Mouse (Mus musculus) right cerebral cortex, postnatal 36 days (tissue): ENCODE data around the gene Elovl1.

ENCODE experiments used
- DNase-seq, 2 experiments: peaks; one replicate each; pipeline ENCODE4 v3.0.0; 2022; ENCODE audit warnings: low spot score in 2 of 2, mixed read lengths in 1 of 2

Gene Elovl1

DNA sequence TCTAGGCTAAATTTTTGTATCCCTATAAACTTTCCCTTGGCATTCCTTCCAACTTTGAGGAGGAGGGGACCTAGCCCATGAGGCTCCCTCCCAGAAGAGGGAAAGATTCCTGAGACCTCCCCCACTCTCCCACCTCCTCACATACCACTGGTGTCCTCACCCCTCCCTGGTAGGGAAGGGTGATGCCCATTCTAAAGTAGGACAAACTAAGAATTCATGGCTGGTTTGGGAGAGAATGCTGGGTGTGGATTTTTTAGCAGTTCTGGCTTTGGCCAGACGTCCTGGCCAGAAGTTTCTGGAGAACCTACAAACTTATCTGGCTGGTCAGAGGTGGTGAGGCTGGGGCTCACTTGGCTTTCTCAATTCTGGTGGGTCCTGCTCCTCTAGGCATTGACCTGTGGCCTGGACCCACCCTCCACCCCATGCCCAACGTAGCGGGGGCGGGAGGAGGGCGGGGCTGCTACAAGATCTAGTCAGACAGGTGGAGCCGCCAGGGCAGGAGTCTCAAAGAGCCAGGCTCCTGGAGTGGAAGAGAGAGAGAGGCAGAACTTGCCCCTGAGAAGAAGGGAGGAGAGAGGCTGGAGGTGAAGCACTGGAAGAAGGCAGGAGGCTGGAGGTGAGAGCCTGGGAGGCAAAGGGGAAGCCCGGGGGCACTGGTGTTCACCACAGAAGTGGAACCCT is 1.5 kb downstream of the Elovl1 start:
- DNase-seq: no peak

DNA sequence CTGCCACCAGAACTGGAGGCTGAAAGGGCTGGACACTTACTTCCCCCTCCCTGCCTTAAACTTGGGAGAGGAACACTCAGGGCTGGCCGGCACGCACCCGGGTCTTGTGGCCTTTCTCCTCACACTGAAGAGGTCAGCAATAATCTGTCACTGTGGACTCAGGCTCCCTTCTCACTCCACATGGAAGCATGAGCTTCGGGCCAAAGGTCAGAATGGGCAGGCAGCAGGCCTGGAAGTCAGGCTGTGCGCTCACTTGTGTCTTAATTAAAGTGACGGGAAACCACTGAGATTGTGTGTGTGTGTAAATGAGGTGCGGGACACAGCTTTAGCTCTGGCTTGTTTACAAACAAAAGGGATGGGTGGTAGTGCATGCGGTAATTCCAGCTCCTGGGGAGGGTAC is 4.4 kb downstream of the Elovl1 start:
- no peak for DNase-seq

DNA sequence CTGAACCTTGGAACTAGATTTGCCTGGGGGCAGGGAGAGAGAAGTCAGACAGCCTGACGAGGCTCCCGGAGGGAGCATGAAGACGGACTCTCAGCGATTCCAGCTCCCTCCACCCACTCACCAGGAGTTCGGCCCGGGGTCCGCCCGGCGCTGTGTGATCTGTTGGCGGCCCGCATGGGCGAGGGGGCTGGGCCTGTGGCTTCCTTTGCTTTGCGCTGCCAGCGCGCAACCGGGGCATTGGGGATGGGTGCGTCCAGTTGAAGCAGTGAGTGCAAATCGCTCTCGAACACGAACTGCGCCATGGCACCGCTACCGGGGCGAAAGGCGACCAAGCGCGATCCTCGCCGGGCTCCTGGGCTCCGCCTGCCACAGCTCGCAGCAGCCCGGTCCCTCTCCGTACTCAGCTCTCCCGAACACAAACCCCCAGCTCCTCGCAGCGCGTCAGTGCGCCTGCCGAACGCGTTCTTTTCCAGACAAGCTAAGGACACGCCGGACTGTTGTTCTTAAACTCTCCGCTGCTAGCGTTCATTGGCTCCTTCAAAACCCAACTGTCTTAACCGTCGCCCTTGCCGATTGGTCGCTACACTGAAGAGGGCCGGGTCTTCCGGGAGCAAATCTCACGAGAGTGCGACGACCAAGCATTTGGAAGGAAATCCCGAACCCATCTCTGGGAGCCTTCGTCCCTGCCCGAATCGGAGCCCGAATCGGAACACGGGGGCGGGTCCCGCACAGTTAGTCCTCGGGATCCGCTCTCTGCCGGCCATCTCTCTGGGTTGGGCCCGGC is 9.1 kb downstream of the Elovl1 start, which contains the start of gene Cdc20:
TSS of gene Cdc20 (minus strand) at position 533 of the 784 bp plus-strand sequence.
- DNase-seq: peak; percentile 82 to 85

DNA sequence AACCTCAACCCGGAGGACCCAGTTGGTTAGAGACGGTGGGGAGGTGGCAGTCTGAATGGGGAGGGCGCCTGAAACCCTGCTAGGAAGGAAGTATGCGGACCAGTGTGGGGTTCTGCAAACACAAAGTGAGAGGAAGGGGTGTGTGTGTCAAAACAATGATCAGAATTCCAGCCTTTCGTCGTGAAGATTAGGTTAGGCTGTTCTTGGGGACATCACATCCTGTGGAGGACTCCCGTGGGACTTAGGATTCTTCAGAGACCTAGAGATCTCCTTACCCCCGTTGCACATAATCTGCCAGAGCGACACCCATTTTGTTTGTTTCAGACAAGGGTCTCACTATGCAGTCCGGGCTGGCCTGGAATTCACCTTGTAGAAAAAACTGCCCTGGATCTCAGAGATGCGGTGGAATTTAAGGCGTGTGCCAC is 9.9 kb downstream of the Elovl1 start:
- DNase-seq: no peak

DNA sequence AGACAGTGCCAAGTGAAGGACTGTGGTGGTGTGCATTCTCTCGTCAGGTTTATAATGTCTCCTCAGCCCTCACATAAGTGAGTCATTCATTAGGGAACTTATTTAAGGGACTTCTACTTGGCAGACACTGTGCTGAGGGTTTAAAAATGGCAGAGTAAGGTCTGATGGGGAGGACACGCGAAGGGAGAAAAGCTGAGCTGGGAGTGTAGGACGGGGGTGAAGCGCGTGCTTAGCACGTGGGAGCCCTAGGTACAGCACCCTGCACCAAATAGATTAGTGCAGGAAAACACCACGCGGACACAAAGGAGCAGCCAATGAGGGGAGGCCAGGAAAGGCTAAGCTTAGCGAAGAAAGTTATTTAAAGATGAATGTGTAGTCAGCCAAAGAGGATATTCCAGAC is 17.2 kb downstream of the Elovl1 start:
- peak in 1 of 2 experiments; percentile 69 for DNase-seq

DNA sequence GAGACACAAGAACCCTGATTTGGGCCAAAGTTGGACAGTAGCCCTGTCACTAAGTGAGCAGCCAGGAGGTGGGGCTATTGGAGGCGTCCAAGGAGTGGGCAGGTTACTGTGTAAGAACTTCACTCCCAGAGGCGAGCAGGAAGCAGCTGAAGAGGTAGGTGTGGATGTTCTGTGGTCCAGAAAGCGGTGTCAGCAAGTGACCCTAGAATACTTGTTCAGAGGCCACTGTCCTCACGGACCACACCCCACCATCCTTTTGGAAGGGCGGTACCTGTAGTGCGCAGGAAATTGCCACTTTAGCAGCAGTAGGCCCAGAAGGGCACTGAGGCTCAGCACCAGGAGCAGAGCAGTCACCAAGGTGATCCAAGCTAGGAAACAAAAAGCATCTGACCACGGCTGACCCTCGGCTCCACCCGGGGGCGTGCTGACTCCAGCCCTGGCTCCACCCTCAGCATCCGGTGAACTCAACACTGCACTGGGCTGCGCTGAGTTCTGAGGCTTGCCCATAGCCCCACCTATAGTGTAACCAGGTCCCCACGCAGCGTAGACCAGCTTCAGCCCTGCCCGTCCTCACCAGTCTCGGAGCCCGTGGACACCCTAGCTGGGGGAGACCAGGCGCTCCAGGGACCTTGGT is 18.0 kb downstream of the Elovl1 start:
- no peak for DNase-seq

DNA sequence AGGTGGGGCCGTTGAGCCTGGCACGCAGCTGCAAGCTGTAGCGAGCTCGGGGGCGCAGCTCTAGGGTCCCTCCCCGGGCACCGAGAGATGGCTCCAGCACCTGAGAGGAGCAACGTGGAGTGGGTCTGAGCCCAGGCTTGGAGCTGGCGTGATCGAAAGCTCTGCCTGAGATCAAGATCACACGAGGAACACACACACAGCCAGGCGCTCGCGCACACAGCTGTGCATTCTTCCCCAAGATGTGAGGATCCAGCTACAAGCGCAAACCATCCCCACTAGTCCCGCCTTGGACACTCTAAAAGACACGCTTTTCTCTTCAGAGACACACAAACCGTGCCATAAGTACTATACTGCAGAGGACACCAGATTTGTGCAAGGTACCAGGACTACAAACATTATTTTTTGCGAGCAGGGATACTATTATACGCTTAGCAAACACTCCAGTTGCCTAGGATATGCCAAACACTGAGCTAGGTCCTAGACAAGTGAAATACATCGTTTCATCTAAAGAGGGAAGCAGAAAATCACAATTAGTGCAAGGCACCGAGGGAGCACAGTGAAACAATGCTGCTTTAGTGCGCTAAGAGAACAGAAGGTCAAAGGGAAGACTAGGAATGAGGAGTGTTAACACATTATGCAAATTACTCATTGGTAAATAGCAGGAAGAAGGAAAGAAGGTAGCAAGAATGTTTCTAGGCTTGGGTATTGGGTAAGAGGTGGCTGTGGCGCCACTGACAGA is 18.7 kb downstream of the Elovl1 start:
- no peak for DNase-seq

DNA sequence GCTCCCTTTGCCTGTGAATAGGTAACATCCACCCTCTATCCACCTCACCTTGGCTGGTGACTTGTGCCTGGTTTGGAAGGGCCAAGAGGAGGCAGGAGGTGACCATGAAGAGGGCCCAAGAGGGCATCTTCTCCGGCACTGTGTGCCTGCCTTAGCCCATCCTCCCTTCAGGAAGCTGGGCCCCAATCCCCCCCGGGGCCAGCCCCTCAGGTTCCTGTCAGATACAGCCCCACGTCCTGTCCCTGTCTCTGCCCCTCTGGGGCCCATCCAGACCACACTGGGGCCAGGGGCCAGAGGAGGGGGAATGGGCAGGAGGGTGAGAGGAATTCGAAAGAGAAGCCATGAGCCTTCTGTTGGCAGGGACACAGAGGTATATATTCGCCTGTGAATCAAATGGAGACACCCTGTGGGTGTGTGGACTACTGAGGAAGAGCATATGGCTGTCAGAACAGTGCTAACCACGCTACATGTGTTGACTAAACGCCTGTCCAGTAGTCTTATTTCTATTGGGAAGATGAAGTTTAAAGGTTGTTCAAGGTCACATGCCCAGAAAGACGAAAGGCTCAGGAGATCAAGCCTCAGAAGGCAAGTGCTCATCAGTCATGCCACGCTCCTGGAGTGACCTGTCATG is 29.6 kb downstream of the Elovl1 start, which contains the start of gene Mpl:
TSS of gene Mpl (minus strand) at position 169 of the 631 bp plus-strand sequence.
- no peak for DNase-seq

DNA sequence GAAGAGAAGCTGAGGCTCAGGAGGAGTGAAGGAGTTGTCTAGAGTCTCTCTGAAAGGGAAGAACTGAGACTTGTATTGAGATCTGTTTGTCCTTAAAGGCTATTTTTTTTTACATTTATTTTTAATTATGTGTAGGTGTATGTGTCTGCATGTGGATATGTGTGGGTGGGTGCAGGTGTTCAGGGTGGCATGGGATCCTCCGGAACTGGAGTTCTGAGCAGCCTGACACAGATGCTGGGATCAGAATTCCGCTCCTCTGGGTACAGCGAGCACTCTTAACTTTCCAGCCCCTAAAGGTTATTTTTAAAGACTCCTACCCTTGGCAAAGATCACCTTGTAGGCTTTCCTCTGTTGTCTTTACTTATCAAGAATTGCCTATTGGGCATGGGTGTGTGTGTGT is 37.1 kb downstream of the Elovl1 start:
- peak; percentile 21 to 45 for DNase-seq

DNA sequence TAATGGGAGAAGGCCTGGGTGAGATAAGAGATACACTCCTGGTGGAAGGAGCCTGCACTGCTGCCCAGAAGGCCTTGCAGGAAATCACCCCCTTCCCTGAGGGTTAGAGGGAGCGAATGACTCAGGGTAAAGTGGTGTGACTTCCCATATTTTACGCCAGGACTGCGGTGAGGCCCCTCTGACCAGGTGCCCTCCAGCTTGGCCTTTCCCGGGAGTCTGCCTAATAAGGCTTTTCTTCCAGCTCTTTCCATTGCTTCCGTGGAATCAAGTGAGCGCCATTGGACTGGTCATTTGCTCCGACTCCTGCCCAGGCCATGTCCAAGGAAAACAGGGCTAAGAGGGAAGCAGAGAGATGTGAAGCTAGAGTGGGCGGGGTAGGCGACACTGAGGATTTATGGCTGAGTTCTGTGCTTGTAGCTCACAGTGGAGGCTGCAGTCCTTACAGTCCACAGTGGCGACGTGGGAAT is 37.8 kb downstream of the Elovl1 start:
- DNase-seq: no peak

DNA sequence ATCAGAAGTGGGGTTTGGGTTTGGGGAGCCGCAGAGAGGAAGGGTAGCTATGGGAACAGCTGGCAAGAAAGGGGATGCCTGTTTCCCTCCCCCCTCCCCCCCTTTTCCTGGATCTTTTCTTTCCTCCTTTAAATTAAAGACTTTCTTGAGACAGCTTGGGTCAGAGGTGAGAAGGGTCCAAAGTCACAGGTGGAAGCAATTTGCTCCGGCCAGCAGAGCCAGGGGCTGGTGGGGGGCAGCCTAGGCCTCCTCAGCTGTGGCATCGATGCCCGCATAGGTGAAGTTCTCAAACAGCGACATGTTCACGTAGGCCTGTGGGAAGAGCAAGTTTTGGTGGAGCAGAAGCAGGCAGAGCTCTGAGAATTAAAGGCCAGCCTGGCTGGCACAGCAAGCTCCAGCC is 43.4 kb downstream of the Elovl1 start:
- no peak for DNase-seq

DNA sequence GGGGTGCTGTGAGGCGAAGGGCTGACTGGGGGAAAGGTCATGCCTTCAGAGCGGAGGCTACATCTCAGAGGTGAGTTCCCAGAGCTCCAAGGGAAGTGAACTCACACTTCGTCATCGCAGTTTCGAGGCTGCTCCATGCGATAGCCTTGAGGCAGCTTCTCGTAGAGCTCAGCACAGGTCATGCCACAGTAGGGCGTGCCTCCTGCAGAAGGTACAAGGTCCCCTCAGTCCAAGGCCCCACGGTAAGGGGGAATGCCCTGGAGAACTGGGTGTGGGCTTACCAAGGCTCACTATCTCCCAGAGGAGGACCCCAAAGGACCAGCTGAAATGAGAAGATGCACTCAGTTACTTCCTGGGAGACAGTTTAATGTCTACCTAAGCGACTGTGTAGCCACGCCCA is 44.8 kb downstream of the Elovl1 start:
- no peak for DNase-seq

DNA sequence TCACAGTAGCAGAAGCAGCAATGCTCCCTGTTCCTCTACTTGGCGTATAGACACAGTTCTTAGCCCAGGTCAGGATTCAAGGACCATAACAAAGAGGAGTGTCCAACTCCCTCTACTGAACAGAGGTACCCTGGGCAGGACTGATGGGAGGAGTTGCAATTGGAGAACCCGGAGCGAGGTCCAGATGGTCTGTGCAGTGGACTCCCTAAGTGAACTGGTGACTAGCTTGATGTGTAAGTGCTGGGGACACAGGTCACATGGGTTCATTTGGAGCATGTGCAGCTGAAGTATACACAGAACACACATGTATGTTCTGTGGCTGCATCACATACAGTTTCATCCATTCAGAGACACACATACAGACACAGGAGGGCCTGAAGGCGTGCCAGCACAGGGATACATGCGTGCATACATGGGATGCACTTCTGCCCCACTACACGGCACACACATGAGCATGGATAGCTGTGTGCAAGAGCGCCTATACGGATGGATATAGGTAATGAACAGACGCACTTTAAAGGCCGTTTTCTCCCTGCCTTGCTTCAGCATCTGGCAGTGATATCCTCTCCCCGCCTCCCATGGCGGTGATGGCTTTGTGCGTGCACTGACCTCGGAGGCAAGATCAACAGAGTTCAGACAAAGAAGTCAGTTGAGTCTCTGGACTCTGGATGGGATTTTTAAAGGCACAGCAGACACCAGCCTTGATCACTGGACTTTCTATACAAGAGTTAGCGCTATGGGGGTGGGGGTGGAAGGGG is 49.1 kb downstream of the Elovl1 start:
- DNase-seq: no peak
